Mouse (Mus musculus) midbrain, embryonic 12.5 days (tissue): ENCODE data around the gene Dcaf7. TPM values are rescaled to one million over a fixed set of nuclear protein-coding genes. Genes with fewer than 3 reads are reported as not detected.
A peak's percentile ranks its signal among the peaks of the same experiment; 100 is the strongest.
"Not testable (repeated sequence)": the region's sequence is repeated elsewhere in the genome, so short reads cannot be mapped to it uniquely, and the experiment has no call there.

ENCODE experiments used
- ATAC-seq: fragments of 200-750 bp; cut with Nextera tagmentation; 2 replicates; pipeline ENCODE4 v1.8.0; 2017; ENCODE audit warnings: low read depth, moderate TSS enrichment, moderate library complexity; ENCODE audit not compliant: low FRiP score
- H3K27ac ChIP-seq: fragments of 300-500 bp; sonication (generic); replicated peaks from 2 replicates; pipeline ENCODE4 v1.5.1; 2016; ENCODE audit warnings: mild to moderate bottlenecking
- H3K27me3 ChIP-seq: fragments of 300-500 bp; sonication (generic); 2 replicates; pipeline ENCODE4 v1.6.1; 2016; ENCODE audit warnings: mild to moderate bottlenecking
- H3K36me3 ChIP-seq: fragments of 300-500 bp; sonication (generic); 2 replicates; pipeline ENCODE4 v1.6.1; 2016
- H3K4me1 ChIP-seq: fragments of 300-500 bp; sonication (generic); 2 replicates; pipeline ENCODE4 v1.6.1; 2016
- H3K4me2 ChIP-seq: fragments of 300-500 bp; sonication (generic); replicated peaks from 2 replicates; pipeline ENCODE4 v1.6.1; 2016; ENCODE audit warnings: mild to moderate bottlenecking, moderate library complexity
- H3K4me3 ChIP-seq: fragments of 300-500 bp; sonication (generic); 2 replicates; pipeline ENCODE4 v1.5.1; 2016; ENCODE audit warnings: mild to moderate bottlenecking
- H3K9ac ChIP-seq: fragments of 300-500 bp; sonication (generic); replicated peaks from 2 replicates; pipeline ENCODE4 v1.6.1; 2016; ENCODE audit warnings: mild to moderate bottlenecking, moderate library complexity
- H3K9me3 ChIP-seq: fragments of 300-500 bp; sonication (generic); 2 replicates; pipeline ENCODE4 v1.6.1; 2016; ENCODE audit warnings: mild to moderate bottlenecking
- WGBS: fragments of 180-500 bp; shearing (Covaris S2); methylation state at CpG from one replicate; pipeline ENCODE4 v1.1.7; 2016; 5-methylcytosine and 5-hydroxymethylcytosine counted together
- polyA plus RNA-seq: library from polyadenylated mRNA; unstranded; fragments of >200 nt; fragmentation: Nextera tagmentation; extraction: Ambion mirVana; gene quantifications from 2 replicates; pipeline ENCODE4 v1.2.1, GENCODE M21; 2016

Dcaf7 gene
- polyA plus RNA-seq, 1 experiment from 2014 or later: 122 TPM

DNA sequence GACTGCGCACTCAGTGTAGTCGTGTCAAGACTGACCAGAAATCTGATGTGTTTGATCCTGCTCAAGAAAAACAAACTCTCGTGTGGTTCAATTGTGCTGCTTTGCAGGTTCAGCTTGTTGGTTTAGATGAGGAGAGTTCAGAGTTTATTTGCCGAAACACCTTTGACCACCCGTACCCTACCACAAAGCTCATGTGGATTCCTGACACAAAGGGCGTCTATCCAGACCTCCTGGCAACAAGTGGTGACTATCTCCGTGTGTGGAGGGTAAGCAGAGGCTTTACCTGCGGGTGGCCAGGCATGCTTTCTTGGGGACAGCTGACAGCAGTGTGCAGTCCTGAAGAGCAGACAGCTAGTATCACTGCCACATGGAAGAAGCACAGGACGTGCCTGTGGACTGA is 9.9 kb downstream of the Dcaf7 start:
- no peaks in the 10 kb centered on the region for H3K4me1 ChIP-seq
- no peak for ATAC-seq
- no peak overlapping the region for H3K27ac ChIP-seq
- no peaks in the 10 kb centered on the region for H3K27me3 ChIP-seq
- no peak overlapping the region for H3K4me2 ChIP-seq
- H3K4me3 ChIP-seq: no peak overlapping the region
- H3K36me3 ChIP-seq: peaks cover 42% of the 10 kb centered on the region
- H3K9me3 ChIP-seq: no peaks in the 10 kb centered on the region
- no peak overlapping the region for H3K9ac ChIP-seq
- 88% methylated on average over 9 of the region's 9 CpGs for WGBS

DNA sequence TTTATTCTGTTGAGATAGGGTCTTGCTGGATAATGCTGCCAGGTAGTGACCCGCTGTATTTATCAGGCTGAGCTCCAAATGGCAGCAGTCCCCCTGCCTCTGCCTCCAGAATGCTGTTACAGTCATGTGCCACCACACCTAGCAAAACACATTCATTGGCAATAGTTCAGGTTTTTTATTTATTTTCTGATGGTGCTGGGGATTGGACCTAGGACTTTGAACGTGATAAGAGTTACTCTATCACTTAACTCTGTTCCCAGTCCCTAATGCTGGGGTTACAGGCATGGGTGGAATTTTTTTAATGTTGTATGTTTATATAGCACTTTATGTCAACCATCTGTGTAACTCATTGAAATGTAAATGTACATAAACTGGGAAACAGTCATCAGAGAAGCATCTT is 17.2 kb downstream of the Dcaf7 start:
- no peak overlapping the region for H3K9ac ChIP-seq
- no peak for ATAC-seq
- no peaks in the 10 kb centered on the region for H3K9me3 ChIP-seq
- H3K27ac ChIP-seq: no peak overlapping the region
- H3K36me3 ChIP-seq: peaks cover 92% of the 10 kb centered on the region
- no peak overlapping the region for H3K4me3 ChIP-seq
- 99% methylated on average over 2 of the region's 2 CpGs for WGBS
- H3K4me2 ChIP-seq: no peak overlapping the region
- no peaks in the 10 kb centered on the region for H3K4me1 ChIP-seq
- H3K27me3 ChIP-seq: no peaks in the 10 kb centered on the region

DNA sequence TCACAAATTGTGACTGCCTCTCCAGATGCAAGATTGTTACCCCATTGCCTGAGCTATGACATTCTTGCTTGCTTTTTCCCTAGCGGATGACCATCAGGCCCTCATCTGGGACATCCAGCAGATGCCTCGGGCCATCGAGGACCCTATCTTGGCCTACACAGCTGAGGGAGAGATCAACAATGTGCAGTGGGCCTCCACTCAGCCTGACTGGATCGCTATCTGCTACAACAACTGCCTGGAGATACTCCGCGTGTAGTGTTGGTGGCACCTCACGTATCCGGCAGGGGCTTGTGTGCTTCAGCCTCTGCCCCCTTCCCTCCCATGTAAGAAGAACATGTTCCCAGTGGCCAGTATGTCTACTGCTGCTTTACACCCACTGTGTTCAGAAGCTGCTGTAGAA is 17.9 kb downstream of the Dcaf7 start:
- H3K27me3 ChIP-seq: no peaks in the 10 kb centered on the region
- no peak overlapping the region for H3K9ac ChIP-seq
- ATAC-seq: no peak
- no peak overlapping the region for H3K4me2 ChIP-seq
- peaks cover 92% of the 10 kb centered on the region for H3K36me3 ChIP-seq
- H3K4me3 ChIP-seq: no peak overlapping the region
- WGBS: 95% methylated on average over 8 of the region's 8 CpGs
- no peak overlapping the region for H3K27ac ChIP-seq
- no peaks in the 10 kb centered on the region for H3K9me3 ChIP-seq
- no peaks in the 10 kb centered on the region for H3K4me1 ChIP-seq

DNA sequence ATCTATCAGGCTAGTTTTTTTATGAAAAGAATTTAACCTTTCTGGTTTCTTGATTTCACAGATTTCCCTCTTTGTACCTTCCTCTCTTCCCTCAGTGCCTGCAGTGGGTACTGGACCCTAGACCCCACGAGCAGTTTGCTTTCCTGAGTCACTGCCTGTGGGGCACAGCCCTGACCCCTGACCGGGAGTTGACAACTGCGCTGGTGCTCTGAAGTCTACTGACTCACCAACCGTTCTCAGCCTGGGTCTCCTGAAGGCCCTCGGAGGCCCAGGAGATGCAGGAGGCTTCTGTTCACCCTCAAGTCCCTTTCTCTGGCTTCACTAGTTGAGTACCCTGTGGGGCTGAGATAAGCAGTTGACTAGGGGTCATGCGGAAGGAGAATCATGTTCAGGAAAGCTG is 18.7 kb downstream of the Dcaf7 start:
- Histone ChIP-seq H3K27ac (no peak overlapping the region), H3K27me3 (no peaks in the 10 kb centered on the region), H3K4me1 (no peaks in the 10 kb centered on the region), H3K9me3 (no peaks in the 10 kb centered on the region), H3K9ac (no peak overlapping the region), H3K4me3 (no peak overlapping the region), H3K4me2 (no peak overlapping the region), H3K36me3 (peaks cover 94% of the 10 kb centered on the region)
- no peak for ATAC-seq
- WGBS: 86% methylated on average over 6 of the region's 6 CpGs

DNA sequence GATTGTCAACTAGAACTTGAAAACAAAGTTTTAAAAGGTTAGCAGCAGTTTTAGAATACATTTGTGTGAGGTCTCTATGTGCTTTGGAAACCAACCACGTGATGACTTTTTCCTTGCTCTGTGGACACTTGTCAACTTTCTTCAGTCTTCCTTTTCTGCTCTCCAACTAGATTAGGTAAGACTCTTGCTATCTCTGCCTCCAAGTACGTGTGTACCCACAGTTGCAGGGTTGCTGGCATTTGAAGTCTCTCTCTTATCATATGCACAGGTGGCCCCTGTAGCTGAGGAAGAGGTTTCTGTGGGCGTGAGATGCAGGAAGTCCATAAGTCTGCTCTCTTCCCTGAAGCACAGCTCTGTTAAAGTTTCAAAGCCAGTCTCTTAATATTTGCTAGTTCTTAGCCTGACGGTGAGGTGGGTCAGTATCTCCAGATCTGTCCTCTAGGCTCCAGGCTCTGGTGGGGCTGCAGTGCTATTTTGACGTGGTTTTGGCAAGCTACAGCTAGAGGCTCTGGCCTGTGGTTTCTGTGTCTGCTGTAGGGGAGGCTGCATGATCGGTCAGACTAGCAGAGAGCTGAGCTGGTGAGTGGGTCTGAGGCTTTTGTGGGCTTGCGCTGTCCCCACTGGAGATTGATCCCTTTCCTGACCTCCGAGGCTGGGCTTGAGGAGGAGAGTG is 20.3 kb downstream of the Dcaf7 start:
- Histone ChIP-seq H3K4me2 (no peak overlapping the region), H3K36me3 (peaks cover 78% of the 10 kb centered on the region)
- WGBS: 94% methylated on average over 8 of the region's 8 CpGs

DNA sequence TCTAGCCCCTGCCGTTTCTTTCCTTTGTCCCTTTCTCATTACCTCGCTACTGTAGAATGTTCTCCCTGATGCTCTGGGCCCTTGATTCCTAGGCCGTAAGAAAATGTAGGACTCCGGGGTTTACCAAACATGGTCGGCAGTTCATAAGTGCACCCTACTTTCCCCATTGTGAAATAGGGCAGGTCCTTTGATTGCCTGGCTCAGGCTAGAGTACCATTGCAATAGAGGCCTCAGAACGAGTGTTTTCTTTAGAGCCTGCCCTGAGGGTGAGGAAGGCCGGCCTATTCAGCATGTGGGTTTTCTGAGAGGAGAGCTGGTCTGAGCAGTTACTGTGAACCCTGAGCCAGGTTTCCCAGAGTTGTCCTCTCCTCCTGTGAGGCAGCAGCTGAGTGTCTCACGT is 21.3 kb downstream of the Dcaf7 start:
- no peak for ATAC-seq
- H3K9ac ChIP-seq: no peak overlapping the region
- H3K27ac ChIP-seq: no peak overlapping the region
- no peaks in the 10 kb centered on the region for H3K9me3 ChIP-seq
- WGBS: 85% methylated on average over 8 of the region's 8 CpGs
- H3K36me3 ChIP-seq: peaks cover 69% of the 10 kb centered on the region
- no peak overlapping the region for H3K4me2 ChIP-seq
- no peak overlapping the region for H3K4me3 ChIP-seq
- H3K4me1 ChIP-seq: no peaks in the 10 kb centered on the region
- H3K27me3 ChIP-seq: no peaks in the 10 kb centered on the region

More for the DNA sequence above, 20.3 kb downstream of the Dcaf7 start:
- Histone ChIP-seq H3K27ac (no peak overlapping the region), H3K4me3 (no peak overlapping the region), H3K4me1 (no peaks in the 10 kb centered on the region), H3K27me3 (no peaks in the 10 kb centered on the region), H3K9ac (no peak overlapping the region), H3K9me3 (no peaks in the 10 kb centered on the region)
- ATAC-seq: no peak

DNA sequence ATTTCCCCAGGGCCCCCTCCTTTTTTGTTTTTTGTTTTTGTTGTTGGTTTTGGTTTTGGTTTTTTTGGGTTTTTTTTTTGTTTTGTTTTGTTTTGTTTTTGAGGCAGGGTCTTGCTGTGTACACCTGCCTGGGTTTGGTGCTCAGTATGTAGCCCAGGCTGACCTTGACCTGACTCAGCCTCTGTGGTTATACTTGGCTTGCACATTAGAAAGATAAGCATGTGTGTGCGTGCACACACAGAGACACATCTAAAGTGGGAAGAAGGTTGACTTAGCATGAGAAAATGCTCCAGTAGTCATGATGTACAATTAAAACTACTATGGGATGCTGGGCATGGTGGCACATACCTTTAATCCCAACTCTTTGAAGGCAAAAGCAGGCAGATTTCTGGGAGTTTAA is 23.9 kb downstream of the Dcaf7 start:
- Histone ChIP-seq H3K9me3 (no peaks in the 10 kb centered on the region), H3K4me3 (no peak overlapping the region), H3K9ac (no peak overlapping the region), H3K4me2 (no peak overlapping the region), H3K27me3 (no peaks in the 10 kb centered on the region), H3K36me3 (peaks cover 44% of the 10 kb centered on the region), H3K4me1 (no peaks in the 10 kb centered on the region), H3K27ac (no peak overlapping the region)
- 90% methylated on average over 1 of the region's 1 CpGs for WGBS
- no peak for ATAC-seq

DNA sequence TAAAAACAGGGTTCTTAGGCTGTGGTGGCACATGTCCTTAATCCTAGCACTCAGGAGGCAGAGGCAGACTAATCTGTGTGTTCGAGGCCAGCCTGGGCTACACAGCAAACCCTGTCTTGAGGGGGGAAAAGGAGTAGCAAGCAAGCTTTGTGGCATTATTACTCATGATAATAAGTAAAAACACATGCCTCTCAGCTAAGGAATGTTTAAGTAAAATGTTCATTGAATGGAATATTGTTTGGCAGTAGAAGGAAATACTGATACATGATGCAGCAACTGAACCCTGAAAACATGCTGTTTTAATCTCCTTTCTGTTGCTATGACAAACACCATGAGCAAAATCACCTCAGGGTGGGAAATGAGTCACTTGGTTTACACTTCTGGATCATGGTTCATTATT is 24.6 kb downstream of the Dcaf7 start:
- peaks cover 36% of the 10 kb centered on the region for H3K36me3 ChIP-seq
- H3K4me3 ChIP-seq: no peak overlapping the region
- 88% methylated on average over 1 of the region's 1 CpGs for WGBS
- no peak overlapping the region for H3K27ac ChIP-seq
- no peak for ATAC-seq
- no peaks in the 10 kb centered on the region for H3K4me1 ChIP-seq
- H3K4me2 ChIP-seq: no peak overlapping the region
- H3K9me3 ChIP-seq: no peaks in the 10 kb centered on the region
- H3K9ac ChIP-seq: no peak overlapping the region
- no peaks in the 10 kb centered on the region for H3K27me3 ChIP-seq

DNA sequence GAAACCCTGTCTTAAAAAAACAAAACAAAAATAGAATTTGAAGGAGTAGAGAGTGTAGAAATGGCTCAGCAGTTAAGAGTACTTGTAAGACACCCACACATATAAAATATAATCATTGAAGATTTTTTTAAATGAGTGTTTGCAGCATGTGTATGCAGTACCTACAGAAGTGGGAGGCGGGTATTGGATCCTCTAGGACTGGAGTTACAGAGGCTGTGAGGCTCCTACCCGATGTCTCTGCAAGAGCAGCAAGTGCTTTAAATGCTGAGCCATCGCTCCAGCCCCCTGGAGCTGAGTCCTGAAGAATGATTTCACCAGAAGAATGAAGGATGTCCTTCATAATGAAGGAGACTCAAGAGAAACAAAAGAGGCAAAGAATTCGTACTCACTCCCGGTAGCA is 27.1 kb downstream of the Dcaf7 start:
- Histone ChIP-seq H3K9ac (no peak overlapping the region), H3K4me2 (no peak overlapping the region), H3K4me1 (peaks cover 6% of the 10 kb centered on the region), H3K36me3 (peaks cover 11% of the 10 kb centered on the region), H3K9me3 (no peaks in the 10 kb centered on the region), H3K27me3 (no peaks in the 10 kb centered on the region), H3K27ac (no peak overlapping the region), H3K4me3 (no peak overlapping the region)
- 80% methylated on average over 5 of the region's 5 CpGs for whole genome bisulfite sequencing
- ATAC-seq: no peak

DNA sequence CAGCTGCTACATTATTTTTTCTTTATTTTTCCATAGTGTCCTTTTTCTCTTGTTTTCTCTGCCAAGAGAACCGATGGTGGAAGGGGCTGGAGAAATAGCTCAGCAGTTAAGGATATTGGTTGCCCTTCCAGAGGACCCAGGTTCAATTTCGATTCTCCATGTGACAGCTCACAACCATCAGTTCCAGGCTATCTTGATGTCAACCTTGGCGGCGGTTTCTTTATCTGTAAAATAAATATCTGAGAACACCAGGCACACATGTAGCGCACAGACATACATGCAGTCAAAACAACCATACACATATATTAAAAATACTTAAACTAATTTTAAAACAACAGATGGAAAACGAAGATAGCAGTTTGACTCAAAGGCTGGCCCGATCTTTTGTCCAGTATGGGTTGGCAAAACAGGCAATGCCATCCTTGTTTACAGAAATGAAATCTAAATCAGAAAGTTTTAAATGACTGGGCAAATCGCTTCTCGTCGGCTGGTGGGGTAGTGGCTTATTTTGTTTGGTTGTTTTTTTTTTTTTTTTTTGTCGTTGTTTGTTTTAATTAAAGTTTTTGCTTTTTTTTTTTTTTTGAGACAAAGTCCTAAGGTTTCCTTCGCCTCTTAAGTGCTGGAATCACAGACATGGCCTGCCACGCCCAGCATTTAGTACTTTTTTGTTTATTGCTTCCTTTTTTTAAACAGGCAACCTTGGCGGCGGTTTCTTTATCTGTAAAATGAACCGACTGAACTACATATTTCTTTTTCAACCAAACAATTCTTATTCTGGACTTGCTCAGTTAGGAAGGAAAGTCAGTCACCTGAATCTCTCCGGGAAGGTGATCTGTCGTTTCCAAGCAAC is 28.6 kb downstream of the Dcaf7 start:
- Histone ChIP-seq H3K4me3 (peak overlapping the region; percentile 87), H3K4me1 (peaks cover 6% of the 10 kb centered on the region), H3K9ac (peak overlapping the region; percentile 82; the same call in 1 of the 2 replicates), H3K27me3 (no peaks in the 10 kb centered on the region), H3K27ac (no peak overlapping the region), H3K9me3 (no peaks in the 10 kb centered on the region), H3K36me3 (no peaks in the 10 kb centered on the region), H3K4me2 (peak overlapping the region; percentile 74)
- WGBS: 44% methylated on average over 18 of the region's 18 CpGs
- no peak for ATAC-seq

DNA sequence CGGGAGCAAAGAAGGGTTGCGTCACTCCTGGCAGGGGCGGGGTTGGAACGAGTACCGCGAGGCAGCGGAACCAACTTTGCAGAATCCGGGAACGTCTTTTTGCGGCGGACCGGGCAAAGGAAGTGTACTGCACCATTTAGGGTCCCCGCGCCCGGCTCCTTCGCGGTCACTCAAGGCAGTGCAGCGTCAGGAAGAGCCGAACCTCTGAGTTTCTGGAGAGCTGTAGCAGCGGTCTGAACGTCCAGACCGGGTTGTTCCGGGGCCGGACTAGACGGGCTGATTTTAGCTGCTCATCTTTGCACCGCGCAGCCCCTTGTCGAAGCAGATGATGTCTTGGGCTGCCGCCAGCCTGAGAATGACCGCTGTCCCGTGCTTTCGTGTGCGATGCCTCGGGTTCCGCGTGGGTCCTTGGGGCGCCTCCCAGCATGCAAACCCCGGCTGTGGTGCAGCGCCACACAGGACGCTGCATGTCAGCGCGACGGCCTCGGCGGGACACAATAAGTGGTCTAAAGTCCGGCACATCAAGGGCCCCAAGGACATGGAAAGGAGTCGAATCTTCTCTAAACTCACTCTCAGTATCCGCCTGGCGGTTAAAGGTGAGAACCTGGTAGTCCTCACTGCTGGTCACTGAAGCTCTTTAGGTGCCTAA is 29.4 kb downstream of the Dcaf7 start, which contains the start of gene Taco1:
TSS of gene Taco1 (plus strand) at position 139 of the 649 bp plus-strand sequence.
- peak within 1 kb of the TSS; percentile 74 for H3K4me2 ChIP-seq
- H3K27me3 ChIP-seq: no peaks in the 10 kb centered on the region
- no peaks in the 10 kb centered on the region for H3K9me3 ChIP-seq
- peak within 1 kb of the TSS; percentile 71; the same call in 1 of the 2 replicates for H3K27ac ChIP-seq
- H3K36me3 ChIP-seq: no peaks in the 10 kb centered on the region
- H3K9ac ChIP-seq: peak within 1 kb of the TSS; percentile 82
- under 1% methylated on average over 49 of the region's 49 CpGs for WGBS
- peaks cover 6% of the 10 kb centered on the region for H3K4me1 ChIP-seq
- H3K4me3 ChIP-seq: peak within 1 kb of the TSS; percentile 87
- peak; percentile 95 for ATAC-seq

DNA sequence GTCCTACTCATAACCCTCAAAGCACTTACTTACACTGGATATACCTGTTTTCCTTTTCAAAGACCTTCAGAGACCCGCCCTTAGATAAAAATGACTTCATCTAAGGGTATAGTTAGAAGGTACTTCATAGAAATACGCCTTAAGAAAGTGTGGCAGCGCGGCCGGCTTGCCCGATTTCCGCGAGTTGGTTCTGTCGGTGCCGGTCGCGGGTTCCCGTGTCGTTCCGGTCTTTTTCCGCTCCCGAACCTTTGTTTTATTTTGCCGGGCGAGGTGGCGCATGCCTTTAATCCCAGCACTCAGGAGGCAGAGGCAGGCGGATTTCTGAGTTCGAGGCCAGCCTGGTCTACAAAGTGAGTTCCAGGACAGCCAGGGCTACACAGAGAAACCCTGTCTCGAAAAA is 29.9 kb downstream of the Dcaf7 start:
- ATAC-seq, H3K36me3 ChIP-seq, H3K9me3 ChIP-seq, H3K4me1 ChIP-seq, H3K27me3 ChIP-seq: not testable (repeated sequence)
- Histone ChIP-seq H3K9ac (peak overlapping the region; percentile 82), H3K27ac (0 out of 2 replicates have a peak overlapping the region, but pooled peaks have one; percentile 71), H3K4me2 (peak overlapping the region; percentile 74), H3K4me3 (peak overlapping the region; percentile 87)
- 16% methylated on average over 23 of the region's 23 CpGs for WGBS
